Mouse (Mus musculus) spleen, postnatal 10 days (tissue): ENCODE measurements at regions not wholly inside any gene's neighbourhood (a gene's known extent, or its start where the extent isn't known, plus 50 kb on each side); places are given as distances from the start of the nearest gene placed in this dataset.

Experiments used
- DNase-seq, 2 experiments: peaks; one replicate each; pipeline ENCODE4 v3.0.0; 2021 to 2022; ENCODE audit warnings: low spot score in 2 of 2

GRCm38 (mm10) chr3:66518289-66518688 lies 221.7 kb upstream of the Veph1 start:
- no peak for DNase-seq

GRCm38 (mm10) chr3:66515773-66516406 lies 219.3 kb upstream of the Veph1 start:
- no peak for DNase-seq

GRCm38 (mm10) chr3:66514587-66514986 lies 217.9 kb upstream of the Veph1 start:
- DNase-seq, result no peak

GRCm38 (mm10) chr3:66512408-66512807 lies 215.8 kb upstream of the Veph1 start:
- DNase-seq, result no peak

- no peak for DNase-seq
These were observed 213.8 kb upstream of the Veph1 start for GRCm38 (mm10) chr3:66510455-66510854.

- no peak for DNase-seq
These were observed 209.5 kb upstream of the Veph1 start for GRCm38 (mm10) chr3:66506125-66506524.

GRCm38 (mm10) chr3:66505476-66506076 lies 208.9 kb upstream of the Veph1 start:
- no peak for DNase-seq

- no peak for DNase-seq
These were observed 208.1 kb upstream of the Veph1 start for GRCm38 (mm10) chr3:66504717-66505116.

- no peak for DNase-seq
These were observed 207.0 kb upstream of the Veph1 start for GRCm38 (mm10) chr3:66503615-66504014.

- DNase-seq, result no peak
These were observed 205.2 kb upstream of the Veph1 start for GRCm38 (mm10) chr3:66501865-66502264.

GRCm38 (mm10) chr3:66494442-66495113 lies 197.9 kb upstream of the Veph1 start:
- peak in 1 of 2 experiments; percentile 17 for DNase-seq

GRCm38 (mm10) chr3:66490696-66491357 lies 194.2 kb upstream of the Veph1 start:
- DNase-seq, result no peak

GRCm38 (mm10) chr3:66488724-66489123 lies 192.1 kb upstream of the Veph1 start:
- DNase-seq, result no peak

GRCm38 (mm10) chr3:66486658-66487057 lies 190.0 kb upstream of the Veph1 start:
- DNase-seq, result peak in 1 of 2 experiments; percentile 15

- peak in 1 of 2 experiments; percentile 55 for DNase-seq
These were observed 189.5 kb upstream of the Veph1 start for GRCm38 (mm10) chr3:66486184-66486583.

- no peak for DNase-seq
These were observed 184.1 kb upstream of the Veph1 start for GRCm38 (mm10) chr3:66480718-66481117.

GRCm38 (mm10) chr3:66479266-66479665 lies 182.6 kb upstream of the Veph1 start:
- no peak for DNase-seq

- no peak for DNase-seq
These were observed 169.7 kb upstream of the Veph1 start for GRCm38 (mm10) chr3:66466321-66466720.

- DNase-seq, result no peak
These were observed 168.7 kb upstream of the Veph1 start for GRCm38 (mm10) chr3:66465371-66465770.

- no peak for DNase-seq
These were observed 165.7 kb upstream of the Veph1 start for GRCm38 (mm10) chr3:66462341-66462740.

- no peak for DNase-seq
These were observed 149.9 kb upstream of the Veph1 start for GRCm38 (mm10) chr3:66446274-66447159.

- DNase-seq, result no peak
These were observed 136.6 kb upstream of the Veph1 start for GRCm38 (mm10) chr3:66433216-66433615.
